Mouse (Mus musculus): ENCODE results near the gene Pou3f1. TPM values are rescaled to one million over a fixed set of nuclear protein-coding genes. Genes with fewer than 3 reads are reported as not detected.
"Not testable (repeated sequence)": the region's sequence is repeated elsewhere in the genome, so short reads cannot be mapped to it uniquely, and the experiment has no call there.

The Pou3f1 gene
- total RNA-seq, 2 experiments from 2014 or later, result 17.1 to 17.3 TPM

- no peak for DNase-seq (ENCODE audit: low spot score in 2 of 2)
Measured at GRCm38 (mm10) chr4:124685897-124686402, 29.3 kb downstream of the Pou3f1 start.

DNA sequence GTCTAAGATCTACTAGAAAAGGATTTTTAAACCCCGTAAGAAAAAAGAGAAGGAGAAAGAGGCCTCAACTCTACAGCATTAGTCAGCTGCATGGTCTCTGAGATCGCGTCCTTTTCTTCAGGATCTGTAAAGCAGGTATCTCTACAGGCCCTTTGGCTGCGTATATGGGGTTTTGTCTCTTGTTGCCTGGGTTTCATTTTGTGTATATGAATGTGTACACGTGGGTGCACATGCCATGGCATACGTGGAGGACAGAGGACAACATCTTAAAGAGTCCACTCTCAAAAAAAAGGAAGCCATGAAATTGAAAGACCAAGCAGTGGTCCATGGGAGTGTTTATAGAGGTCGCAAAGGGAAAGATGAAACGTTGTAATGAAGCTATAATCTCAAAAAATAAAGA, 34.8 kb downstream of the Pou3f1 start:
- no peak for DNase-seq (ENCODE audit: low spot score in 2 of 2)

DNA sequence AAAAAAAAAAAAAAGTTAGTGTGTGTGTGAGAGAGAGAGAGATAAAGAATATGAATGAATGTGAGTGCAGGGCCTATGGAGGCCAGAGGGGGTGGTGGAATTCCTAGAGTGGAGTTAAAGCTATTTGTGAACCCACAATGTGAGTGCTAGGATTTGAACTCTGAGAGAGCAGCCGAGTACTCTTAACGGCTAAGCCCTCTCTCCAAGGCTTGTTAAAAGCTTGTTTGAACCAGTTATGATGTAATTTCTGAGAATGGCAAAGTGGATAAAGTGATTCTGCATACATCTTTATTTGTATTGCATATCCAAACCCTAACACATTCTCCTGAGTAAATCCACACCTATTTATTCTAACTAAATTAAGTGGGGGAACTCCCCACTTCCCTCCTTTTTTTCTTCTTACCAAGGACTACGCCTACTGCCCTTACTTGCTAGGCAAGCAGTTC, 35.8 kb downstream of the Pou3f1 start:
- DNase-seq (ENCODE audit: low spot score in 2 of 2), result no peak

- DNase-seq (ENCODE audit: low spot score in 2 of 2), result peak; percentile 79 to 88
Measured at GRCm38 (mm10) chr4:124693135-124693894, 36.7 kb downstream of the Pou3f1 start, which contains the start of gene Utp11. Gene Utp11, minus strand, starts transcription at chr4:124693600.

DNA sequence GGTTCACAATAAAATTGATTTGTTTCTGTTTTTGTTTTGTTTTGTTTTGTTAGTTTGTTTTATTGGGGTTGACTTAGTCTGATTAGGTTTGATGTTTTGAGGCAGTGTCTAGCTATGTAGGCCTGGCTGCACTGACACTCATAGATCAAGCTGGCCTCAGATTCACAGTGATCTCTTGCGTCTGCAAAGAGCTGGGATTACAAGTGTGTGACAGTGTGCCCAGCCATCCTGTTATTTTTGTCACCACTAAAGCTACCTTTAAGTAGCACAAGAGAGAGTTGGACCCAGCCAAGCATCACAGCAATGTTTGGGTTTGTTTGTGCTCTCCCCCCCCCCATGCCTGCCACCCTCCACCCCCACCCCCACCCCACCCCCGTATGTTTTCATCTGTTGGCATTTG, 38.0 kb downstream of the Pou3f1 start:
- no peak for DNase-seq (ENCODE audit: low spot score in 2 of 2)

DNA sequence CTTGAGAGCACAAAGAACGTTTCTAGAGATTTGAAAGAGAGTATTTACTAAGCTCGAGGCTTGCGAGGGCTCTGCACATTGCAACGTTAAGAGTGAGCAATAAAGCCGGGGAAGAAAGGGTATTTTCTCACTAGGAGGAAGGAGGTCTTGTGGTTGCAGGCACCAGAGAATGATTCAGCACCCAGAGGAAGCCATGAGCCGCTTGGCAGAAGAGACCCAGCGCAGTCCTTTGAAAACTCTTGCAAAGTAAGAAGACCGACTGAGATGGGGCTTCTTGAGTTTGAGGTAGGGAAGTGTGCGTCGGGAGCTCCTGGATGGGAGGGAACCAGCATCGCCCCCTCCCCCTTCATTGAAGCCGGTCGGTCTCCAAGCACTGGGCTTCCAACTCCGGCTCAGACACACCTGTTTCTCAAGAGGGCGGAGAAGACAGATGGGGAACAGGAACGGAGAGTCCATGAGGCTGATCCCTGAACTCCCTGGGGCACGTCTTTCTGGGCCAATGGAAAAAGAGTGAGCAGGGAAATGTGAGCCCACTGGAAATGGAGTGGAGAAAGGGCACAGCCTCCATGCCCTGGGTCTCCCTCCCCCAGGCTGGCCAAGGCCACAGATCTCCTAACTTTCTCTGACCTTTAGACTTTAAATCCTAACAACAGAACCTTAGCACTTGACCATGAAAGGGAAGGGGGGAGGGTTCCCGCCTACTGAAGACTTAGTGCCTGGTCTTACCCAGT, 39.3 kb downstream of the Pou3f1 start:
- DNase-seq (ENCODE audit: low spot score in 2 of 2), result no peak

DNA sequence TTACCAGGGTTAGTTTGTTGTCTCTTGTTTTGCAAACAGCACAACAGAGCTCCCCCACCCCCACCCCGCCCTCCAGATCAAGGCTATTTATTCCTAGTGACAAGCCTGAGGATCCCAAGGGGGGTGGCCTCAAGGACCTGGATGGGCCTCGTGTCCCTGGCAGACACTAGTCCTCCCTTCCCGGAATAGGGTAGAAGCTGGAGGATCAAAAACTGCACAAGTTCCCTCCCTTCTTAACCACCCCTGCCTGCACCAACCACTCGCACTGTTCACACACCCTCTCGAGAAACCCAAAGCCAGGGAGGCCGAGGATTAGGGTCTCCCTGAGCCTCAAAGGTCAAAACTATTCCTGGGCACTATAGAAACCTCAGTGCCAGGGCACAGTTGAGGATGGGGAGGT, 43.2 kb downstream of the Pou3f1 start:
- DNase-seq (ENCODE audit: low spot score in 2 of 2), result no peak

DNA sequence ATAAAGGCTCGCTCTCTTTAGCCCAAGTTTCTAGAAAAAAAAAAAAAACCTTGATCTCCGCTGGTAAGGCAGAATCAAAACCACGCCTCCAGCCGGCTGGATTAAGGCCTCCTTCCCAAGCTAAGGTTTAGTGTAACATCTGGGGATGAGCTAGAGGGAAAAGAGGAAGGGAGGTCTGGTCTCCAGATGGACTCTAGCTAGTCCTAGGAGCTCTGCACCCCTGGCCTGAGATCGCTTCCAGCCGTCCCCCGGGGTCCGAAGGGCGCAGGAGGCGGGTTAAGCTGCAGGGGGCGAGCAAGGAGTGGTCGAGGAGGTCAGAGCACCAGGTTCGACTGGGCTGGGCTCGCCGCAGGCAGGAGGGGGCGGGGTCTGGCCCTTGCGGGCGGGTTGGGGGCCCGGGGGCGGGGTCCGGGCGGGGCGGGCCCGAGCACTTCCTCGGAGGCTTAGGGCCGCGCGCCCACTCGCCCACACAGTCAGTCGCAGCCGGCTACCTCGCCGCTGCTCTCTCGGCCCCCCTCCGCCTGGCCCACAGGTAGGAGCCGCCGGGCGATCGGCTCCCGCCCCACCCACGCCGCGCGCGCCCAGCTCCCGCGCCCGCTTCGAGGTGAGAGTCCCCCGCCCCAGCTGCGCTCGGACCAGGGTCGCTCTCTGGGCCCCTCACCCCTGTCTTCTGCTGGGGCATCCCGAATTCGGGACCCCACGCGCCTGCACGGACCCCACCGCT, 43.8 kb downstream of the Pou3f1 start, which contains the start of gene Fhl3:
Gene Fhl3, plus strand, starts transcription at position 454 of the 724 bp plus-strand sequence.
- no peak for DNase-seq (ENCODE audit: low spot score in 2 of 2)

DNA sequence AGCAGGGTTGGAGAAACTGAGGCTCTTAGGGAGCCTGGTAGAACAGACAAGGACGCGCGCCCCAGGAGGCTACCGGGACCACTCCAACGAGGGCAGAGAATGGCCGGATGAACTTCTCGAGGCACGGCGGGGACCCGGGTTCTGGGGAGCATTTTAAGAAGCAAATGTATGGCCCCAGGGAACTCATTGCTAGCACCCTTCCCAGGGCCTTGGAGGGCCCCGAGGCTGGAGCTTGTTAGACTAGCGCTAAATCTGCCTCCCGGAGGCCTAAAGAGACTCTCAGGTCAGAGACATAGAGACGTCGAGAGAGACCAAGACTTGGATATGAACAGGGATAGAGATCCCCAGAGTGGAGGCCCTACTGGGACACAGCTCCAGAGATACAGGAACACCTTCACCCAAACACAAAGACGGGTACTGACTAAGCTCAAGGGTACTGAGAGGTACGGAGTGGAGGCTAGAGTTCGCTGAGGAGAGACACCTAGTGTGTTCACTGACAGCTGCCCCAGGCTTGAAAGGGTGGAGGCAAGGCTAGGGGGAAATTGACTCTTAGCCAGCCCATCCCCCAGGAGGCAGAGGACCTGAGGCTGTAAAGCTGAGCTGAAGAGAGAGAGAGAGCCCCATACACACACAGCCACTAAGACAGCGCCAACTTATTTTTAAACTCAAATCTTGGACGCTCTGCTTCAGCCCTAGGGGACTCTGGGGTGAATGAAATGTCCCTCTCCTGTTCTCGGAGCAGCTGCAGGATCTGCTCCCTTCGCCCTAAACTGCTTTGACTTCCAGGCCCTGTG, 44.6 kb downstream of the Pou3f1 start:
- no peak for DNase-seq (ENCODE audit: low spot score in 2 of 2)

- DNase-seq (ENCODE audit: low spot score in 2 of 2), result no peak
Measured at GRCm38 (mm10) chr4:124701916-124702315, 45.3 kb downstream of the Pou3f1 start.

DNA sequence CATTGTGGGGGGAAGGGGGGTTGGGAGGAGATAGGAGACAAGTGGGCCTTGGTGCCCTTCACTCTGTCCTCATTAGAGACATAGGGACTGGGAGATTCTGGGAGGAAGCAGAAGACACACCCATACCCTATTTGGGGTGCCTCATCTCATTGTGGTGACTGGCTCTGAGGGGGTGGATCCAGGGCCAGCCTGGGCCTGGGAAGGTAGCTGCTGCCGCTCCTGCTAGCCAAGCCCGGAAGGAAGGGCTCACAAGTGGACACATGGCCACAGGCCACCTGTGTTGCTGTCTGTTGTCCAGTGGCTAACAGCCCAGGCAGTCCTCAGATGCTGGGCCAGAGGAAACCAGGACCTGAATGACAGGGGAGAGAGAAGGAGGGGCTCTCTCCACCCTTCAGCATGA, 46.8 kb downstream of the Pou3f1 start:
- DNase-seq (ENCODE audit: low spot score in 2 of 2), result no peak

- no peak for DNase-seq (ENCODE audit: low spot score in 2 of 2)
Measured at GRCm38 (mm10) chr4:124703881-124704796, 47.5 kb downstream of the Pou3f1 start.

GRCm38 (mm10) chr4:124704797-124705474, 48.3 kb downstream of the Pou3f1 start:
- DNase-seq (ENCODE audit: low spot score in 2 of 2), result no peak

DNA sequence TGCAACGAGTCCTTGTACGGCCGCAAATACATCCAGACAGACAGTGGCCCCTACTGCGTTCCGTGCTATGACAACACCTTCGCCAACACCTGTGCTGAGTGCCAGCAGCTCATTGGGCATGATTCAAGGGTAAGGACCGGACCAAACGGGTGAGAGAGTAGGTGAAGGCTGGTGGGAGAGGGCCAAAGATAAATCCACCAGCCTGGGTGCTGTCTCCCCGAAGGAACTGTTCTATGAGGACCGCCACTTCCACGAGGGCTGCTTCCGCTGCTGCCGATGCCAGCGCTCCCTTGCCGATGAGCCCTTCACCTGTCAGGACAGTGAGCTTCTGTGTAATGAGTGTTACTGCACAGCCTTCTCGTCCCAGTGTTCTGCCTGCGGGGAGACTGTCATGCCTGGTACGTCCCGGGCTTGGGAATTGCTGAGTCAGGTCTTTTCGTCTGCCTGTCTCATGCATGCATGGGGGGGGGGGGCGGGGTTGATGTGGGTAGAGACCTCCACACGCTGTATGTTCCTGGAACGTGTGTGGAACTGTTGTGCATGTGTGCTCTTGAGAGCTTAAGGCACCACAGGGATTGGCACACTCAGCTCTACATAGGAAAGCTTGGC, 49.2 kb downstream of the Pou3f1 start:
- no peak for DNase-seq (ENCODE audit: low spot score in 2 of 2)

- not testable (repeated sequence) for DNase-seq (ENCODE audit: low spot score in 2 of 2)
Measured at GRCm38 (mm10) chr4:124707381-124708199, 51.0 kb downstream of the Pou3f1 start.

DNA sequence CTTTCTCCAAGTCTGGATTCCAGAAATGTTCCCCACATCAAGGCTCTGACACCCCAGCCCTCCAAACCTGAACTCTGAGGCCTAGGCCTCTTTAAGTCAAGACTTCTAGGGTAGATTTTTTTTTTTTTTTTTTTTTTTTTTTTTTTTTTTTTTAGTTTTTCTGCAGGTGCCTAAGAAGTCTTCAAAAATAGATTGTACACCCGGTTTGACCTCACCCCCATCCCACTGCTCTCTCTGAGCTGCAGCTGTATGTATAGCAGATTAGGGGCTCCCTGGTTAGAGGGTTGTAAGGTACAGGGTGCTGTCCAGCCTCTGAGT, 51.6 kb downstream of the Pou3f1 start:
- DNase-seq (ENCODE audit: low spot score in 2 of 2), result not testable (repeated sequence)

- DNase-seq (ENCODE audit: low spot score in 2 of 2), result peak; percentile 65 to 69
Measured at GRCm38 (mm10) chr4:124708518-124709477, 52.2 kb downstream of the Pou3f1 start.

Measured in left cerebral cortex, adult 18-20 months (tissue).